Mouse (Mus musculus): ENCODE results near the gene Myo15b. TPM values are rescaled to one million over a fixed set of nuclear protein-coding genes. Genes with fewer than 3 reads are reported as not detected.

Gene Myo15b
- polyA plus RNA-seq, 1 experiment from 2014 or later: 0.54 TPM

DNA sequence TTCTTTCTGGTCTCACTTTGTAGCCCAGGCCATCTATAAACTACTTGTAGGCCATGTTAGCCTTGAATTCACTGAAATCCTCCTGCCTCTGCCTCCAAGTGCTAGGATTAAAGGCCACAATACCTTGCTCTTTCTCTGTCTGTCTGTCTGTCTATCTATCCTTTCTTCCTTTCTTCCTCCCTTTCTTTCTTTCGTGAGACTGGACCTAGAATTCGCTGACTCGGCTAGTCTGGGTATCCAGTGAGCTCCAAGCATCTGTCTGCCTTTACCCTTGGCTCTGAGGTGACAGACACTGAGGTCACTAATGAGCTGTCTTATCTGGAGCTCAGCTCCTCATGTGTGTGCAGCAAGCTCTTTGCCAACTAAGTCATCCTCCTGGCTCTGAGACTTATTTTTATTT, 17.7 kb downstream of the Myo15b start:
- DNase-seq (ENCODE audit: low spot score): no peak
- Histone ChIP-seq H3K9me3 (ENCODE audit: control insufficient read depth, low read length) (no peaks in the 10 kb centered on the region), H3K27me3 (replicated peaks; ENCODE audit: control insufficient read depth, insufficient read depth, low read length) (no peaks in the 10 kb centered on the region), H3K36me3 (ENCODE audit: control insufficient read depth, insufficient read depth, low read length) (no peaks in the 10 kb centered on the region), H3K4me3 (ENCODE audit: low read depth, low read length) (no peak overlapping the region), H3K4me1 (ENCODE audit: control insufficient read depth, insufficient read depth, low read length) (no peaks in the 10 kb centered on the region), H3K4me2 (ENCODE audit: low read depth, low read length) (no peak overlapping the region), H3K27ac (replicated peaks; ENCODE audit: low read depth, low read length) (no peak overlapping the region), H3K9ac (ENCODE audit: low read depth, low read length) (no peak overlapping the region)
- no peak for ATAC-seq (ENCODE audit: low read depth)
- 91% methylated on average over 3 of the region's 3 CpGs for WGBS

DNA sequence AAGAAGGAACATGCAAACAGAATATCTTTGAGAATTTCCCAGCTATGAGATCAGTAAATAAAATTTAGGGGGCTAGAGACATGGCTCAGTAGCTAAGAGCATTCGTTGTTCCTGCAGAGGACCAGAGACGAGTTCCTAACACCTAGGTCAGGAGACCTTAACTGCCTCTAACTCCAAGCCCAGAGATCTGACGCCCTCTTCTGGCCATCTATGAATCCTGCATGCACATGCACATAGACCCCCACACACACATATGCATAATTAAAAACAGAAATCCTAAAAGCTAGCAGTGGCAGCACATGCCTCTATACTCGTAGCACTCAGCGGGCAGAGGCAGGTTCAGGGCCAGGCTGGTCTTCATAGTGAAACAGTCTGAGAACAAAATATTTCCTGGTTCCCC, 18.2 kb downstream of the Myo15b start:
- Histone ChIP-seq H3K27ac (replicated peaks; ENCODE audit: low read depth, low read length) (no peak overlapping the region), H3K9ac (ENCODE audit: low read depth, low read length) (no peak overlapping the region), H3K27me3 (replicated peaks; ENCODE audit: control insufficient read depth, insufficient read depth, low read length) (no peaks in the 10 kb centered on the region), H3K4me1 (ENCODE audit: control insufficient read depth, insufficient read depth, low read length) (no peaks in the 10 kb centered on the region), H3K4me3 (ENCODE audit: low read depth, low read length) (no peak overlapping the region), H3K36me3 (ENCODE audit: control insufficient read depth, insufficient read depth, low read length) (no peaks in the 10 kb centered on the region), H3K9me3 (ENCODE audit: control insufficient read depth, low read length) (no peaks in the 10 kb centered on the region), H3K4me2 (ENCODE audit: low read depth, low read length) (no peak overlapping the region)
- DNase-seq (ENCODE audit: low spot score) (no peak), ATAC-seq (ENCODE audit: low read depth) (no peak)
- WGBS: 69% methylated on average over 5 of the region's 5 CpGs

- no peak for ATAC-seq (ENCODE audit: low read depth)
- Histone ChIP-seq H3K36me3 (ENCODE audit: control insufficient read depth, insufficient read depth, low read length) (no peaks in the 10 kb centered on the region), H3K9ac (ENCODE audit: low read depth, low read length) (no peak overlapping the region), H3K27me3 (replicated peaks; ENCODE audit: control insufficient read depth, insufficient read depth, low read length) (no peaks in the 10 kb centered on the region), H3K4me3 (ENCODE audit: low read depth, low read length) (no peak overlapping the region), H3K4me1 (ENCODE audit: control insufficient read depth, insufficient read depth, low read length) (no peaks in the 10 kb centered on the region), H3K9me3 (ENCODE audit: control insufficient read depth, low read length) (no peaks in the 10 kb centered on the region), H3K4me2 (ENCODE audit: low read depth, low read length) (no peak overlapping the region), H3K27ac (replicated peaks; ENCODE audit: low read depth, low read length) (no peak overlapping the region)
- 53% methylated on average over 6 of the region's 6 CpGs for WGBS
- no peak for DNase-seq (ENCODE audit: low spot score)
These were observed 19.1 kb downstream of the Myo15b start for GRCm38 (mm10) chr11:115877174-115877755.

GRCm38 (mm10) chr11:115878071-115878470, 19.9 kb downstream of the Myo15b start:
- ATAC-seq (ENCODE audit: low read depth): no peak
- H3K4me1 ChIP-seq (ENCODE audit: control insufficient read depth, insufficient read depth, low read length): no peaks in the 10 kb centered on the region
- DNase-seq (ENCODE audit: low spot score): no peak
- 80% methylated on average over 8 of the region's 8 CpGs for WGBS
- H3K4me2 ChIP-seq (ENCODE audit: low read depth, low read length): no peak overlapping the region
- no peak overlapping the region for H3K27ac ChIP-seq (replicated peaks; ENCODE audit: low read depth, low read length)
- H3K27me3 ChIP-seq (replicated peaks; ENCODE audit: control insufficient read depth, insufficient read depth, low read length): no peaks in the 10 kb centered on the region; the same call in 1 of the 2 replicates
- H3K9me3 ChIP-seq (ENCODE audit: control insufficient read depth, low read length): no peaks in the 10 kb centered on the region
- H3K36me3 ChIP-seq (ENCODE audit: control insufficient read depth, insufficient read depth, low read length): no peaks in the 10 kb centered on the region
- H3K4me3 ChIP-seq (ENCODE audit: low read depth, low read length): no peak overlapping the region
- H3K9ac ChIP-seq (ENCODE audit: low read depth, low read length): no peak overlapping the region

DNA sequence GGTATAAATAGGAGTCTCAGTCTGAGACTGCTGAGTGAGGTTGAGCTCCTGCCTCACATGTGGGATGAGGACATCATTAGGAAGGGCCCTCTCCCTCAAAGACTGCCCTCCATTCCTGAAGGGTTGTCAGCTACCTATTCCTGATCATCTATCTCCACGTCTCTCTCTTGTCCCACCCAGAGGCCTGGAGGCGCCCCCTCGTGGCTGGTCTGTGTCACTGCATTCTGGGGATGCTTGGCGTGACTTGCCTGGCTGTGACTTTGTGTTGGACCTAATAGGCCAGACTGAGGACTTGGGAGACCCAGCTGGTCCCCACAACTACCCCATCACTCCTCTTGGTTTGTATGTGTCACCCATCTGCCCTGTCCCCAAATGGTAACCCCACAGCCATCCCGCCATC, 22.8 kb downstream of the Myo15b start:
- H3K4me1 ChIP-seq (ENCODE audit: control insufficient read depth, insufficient read depth, low read length): no peaks in the 10 kb centered on the region
- ATAC-seq (ENCODE audit: low read depth) (no peak), DNase-seq (ENCODE audit: low spot score) (no peak)
- H3K4me3 ChIP-seq (ENCODE audit: low read depth, low read length): no peak overlapping the region
- 21% methylated on average over 5 of the region's 5 CpGs for WGBS
- H3K9me3 ChIP-seq (ENCODE audit: control insufficient read depth, low read length): no peaks in the 10 kb centered on the region
- H3K4me2 ChIP-seq (ENCODE audit: low read depth, low read length): no peak overlapping the region
- no peaks in the 10 kb centered on the region; the same call in 1 of the 2 replicates for H3K27me3 ChIP-seq (replicated peaks; ENCODE audit: control insufficient read depth, insufficient read depth, low read length)
- no peak overlapping the region for H3K9ac ChIP-seq (ENCODE audit: low read depth, low read length)
- H3K27ac ChIP-seq (replicated peaks; ENCODE audit: low read depth, low read length): no peak overlapping the region
- H3K36me3 ChIP-seq (ENCODE audit: control insufficient read depth, insufficient read depth, low read length): no peaks in the 10 kb centered on the region

DNA sequence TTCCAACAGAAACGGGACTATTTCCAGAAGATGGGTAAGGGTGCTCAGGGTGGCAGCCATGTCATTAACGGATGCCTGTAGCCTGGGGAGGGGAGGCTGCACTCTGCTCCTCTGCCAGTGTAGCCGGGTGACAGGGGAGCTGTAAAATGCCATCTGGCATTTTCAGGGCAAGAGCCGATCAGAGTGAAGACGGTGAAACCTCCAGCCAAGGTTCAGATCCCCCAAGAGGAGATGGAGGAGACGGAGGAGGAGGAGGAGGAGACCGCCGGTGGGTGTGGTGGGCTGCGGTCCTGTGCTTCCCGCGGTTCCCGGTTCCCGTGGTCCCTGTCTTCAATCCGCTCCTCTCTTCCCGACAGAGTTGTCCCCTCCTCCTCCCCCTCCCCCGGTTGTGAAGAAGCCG, 25.0 kb downstream of the Myo15b start:
- H3K9ac ChIP-seq (ENCODE audit: low read depth, low read length): no peak overlapping the region
- no peaks in the 10 kb centered on the region for H3K36me3 ChIP-seq (ENCODE audit: control insufficient read depth, insufficient read depth, low read length)
- no peaks in the 10 kb centered on the region for H3K4me1 ChIP-seq (ENCODE audit: control insufficient read depth, insufficient read depth, low read length)
- no peak overlapping the region for H3K27ac ChIP-seq (replicated peaks; ENCODE audit: low read depth, low read length)
- DNase-seq (ENCODE audit: low spot score) (no peak), ATAC-seq (ENCODE audit: low read depth) (no peak)
- H3K4me2 ChIP-seq (ENCODE audit: low read depth, low read length): no peak overlapping the region
- no peak overlapping the region for H3K4me3 ChIP-seq (ENCODE audit: low read depth, low read length)
- H3K9me3 ChIP-seq (ENCODE audit: control insufficient read depth, low read length): no peaks in the 10 kb centered on the region
- no peaks in the 10 kb centered on the region; the same call in 1 of the 2 replicates for H3K27me3 ChIP-seq (replicated peaks; ENCODE audit: control insufficient read depth, insufficient read depth, low read length)
- 21% methylated on average over 12 of the region's 17 CpGs for WGBS

GRCm38 (mm10) chr11:115884361-115884760, 26.2 kb downstream of the Myo15b start:
- no peaks in the 10 kb centered on the region; the same call in 1 of the 2 replicates for H3K27me3 ChIP-seq (replicated peaks; ENCODE audit: control insufficient read depth, insufficient read depth, low read length)
- WGBS: 87% methylated on average over 3 of the region's 3 CpGs
- no peak overlapping the region for H3K4me3 ChIP-seq (ENCODE audit: low read depth, low read length)
- H3K4me2 ChIP-seq (ENCODE audit: low read depth, low read length): no peak overlapping the region
- DNase-seq (ENCODE audit: low spot score) (no peak), ATAC-seq (ENCODE audit: low read depth) (no peak)
- H3K27ac ChIP-seq (replicated peaks; ENCODE audit: low read depth, low read length): no peak overlapping the region
- no peaks in the 10 kb centered on the region for H3K9me3 ChIP-seq (ENCODE audit: control insufficient read depth, low read length)
- H3K36me3 ChIP-seq (ENCODE audit: control insufficient read depth, insufficient read depth, low read length): no peaks in the 10 kb centered on the region
- H3K9ac ChIP-seq (ENCODE audit: low read depth, low read length): no peak overlapping the region
- no peaks in the 10 kb centered on the region for H3K4me1 ChIP-seq (ENCODE audit: control insufficient read depth, insufficient read depth, low read length)

GRCm38 (mm10) chr11:115885281-115885680, 27.1 kb downstream of the Myo15b start:
- Histone ChIP-seq H3K36me3 (ENCODE audit: control insufficient read depth, insufficient read depth, low read length) (no peaks in the 10 kb centered on the region), H3K27me3 (replicated peaks; ENCODE audit: control insufficient read depth, insufficient read depth, low read length) (no peaks in the 10 kb centered on the region; the same call in 1 of the 2 replicates), H3K9me3 (ENCODE audit: control insufficient read depth, low read length) (no peaks in the 10 kb centered on the region), H3K4me3 (ENCODE audit: low read depth, low read length) (no peak overlapping the region), H3K9ac (ENCODE audit: low read depth, low read length) (no peak overlapping the region), H3K4me1 (ENCODE audit: control insufficient read depth, insufficient read depth, low read length) (no peaks in the 10 kb centered on the region), H3K4me2 (ENCODE audit: low read depth, low read length) (no peak overlapping the region), H3K27ac (replicated peaks; ENCODE audit: low read depth, low read length) (no peak overlapping the region)
- no peak for DNase-seq (ENCODE audit: low spot score)
- ATAC-seq (ENCODE audit: low read depth): no peak
- 74% methylated on average over 11 of the region's 11 CpGs for WGBS

GRCm38 (mm10) chr11:115886446-115886845, 28.2 kb downstream of the Myo15b start:
- Histone ChIP-seq H3K4me2 (ENCODE audit: low read depth, low read length) (no peak overlapping the region), H3K4me1 (ENCODE audit: control insufficient read depth, insufficient read depth, low read length) (no peaks in the 10 kb centered on the region), H3K27me3 (replicated peaks; ENCODE audit: control insufficient read depth, insufficient read depth, low read length) (no peaks in the 10 kb centered on the region; the same call in 1 of the 2 replicates), H3K4me3 (ENCODE audit: low read depth, low read length) (no peak overlapping the region), H3K9ac (ENCODE audit: low read depth, low read length) (no peak overlapping the region), H3K27ac (replicated peaks; ENCODE audit: low read depth, low read length) (no peak overlapping the region), H3K36me3 (ENCODE audit: control insufficient read depth, insufficient read depth, low read length) (no peaks in the 10 kb centered on the region), H3K9me3 (ENCODE audit: control insufficient read depth, low read length) (no peaks in the 10 kb centered on the region)
- ATAC-seq (ENCODE audit: low read depth): no peak
- 94% methylated on average over 10 of the region's 11 CpGs for WGBS
- no peak for DNase-seq (ENCODE audit: low spot score)

Data from embryonic facial prominence, embryonic 14.5 days (tissue).